Mouse (Mus musculus): ENCODE data around the gene Cipc. TPM values are rescaled to one million over a fixed set of nuclear protein-coding genes. Genes with fewer than 3 reads are reported as not detected.

Cipc gene
- total RNA-seq (2023) = 5.6 and 10.7 TPM in 2 replicates

DNA sequence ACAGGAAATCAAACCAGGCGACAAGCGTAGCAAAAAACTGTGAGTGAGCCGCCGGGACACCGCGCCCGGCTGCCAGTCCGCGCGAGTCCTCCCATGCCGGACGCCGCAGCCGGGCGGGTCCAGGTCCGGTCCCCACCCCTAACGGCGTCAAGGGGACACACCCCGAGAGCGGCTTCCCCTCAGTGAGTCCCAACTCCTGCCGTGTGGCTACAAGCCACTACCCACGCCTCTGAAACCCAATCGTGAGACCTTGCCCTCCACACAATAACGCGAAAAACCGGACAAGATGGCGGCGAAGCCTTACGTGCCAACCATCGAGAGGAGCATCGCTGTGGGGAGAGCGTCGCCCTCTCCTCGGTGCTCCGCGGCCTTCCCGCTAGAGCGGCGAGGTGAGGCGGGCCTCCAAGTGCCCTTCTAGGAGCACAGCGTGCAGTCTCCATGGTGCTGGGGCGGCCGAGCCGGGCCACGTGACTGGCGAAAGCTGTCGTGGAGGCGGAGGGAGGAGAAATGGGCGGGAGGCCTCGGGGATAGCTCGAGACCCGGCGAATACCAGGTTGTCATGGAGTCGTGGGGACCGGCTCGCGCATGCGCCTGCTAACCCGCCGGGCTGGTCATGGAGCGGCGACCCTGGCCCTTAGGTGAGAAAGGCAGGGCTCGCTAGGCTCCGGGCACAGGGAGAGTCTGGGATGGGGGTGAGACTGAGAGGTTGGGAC is at the start of gene Cipc:
TSS of gene Cipc (plus strand) at position 182 of the 713 bp plus-strand sequence.

GRCm38 (mm10) chr12:86989890-86990754 is 43.3 kb downstream of the Cipc start, which contains the start of gene Zdhhc22:
Zdhhc22 (minus strand) TSS chr12:86990430.

Other genes with a start within 250 kb of the Cipc start
- 0.34 and 0.54 TPM in 2 replicates for gene Angel1, start 220.6 kb upstream of the Cipc start, total RNA-seq (2023)
- not detected in 2 replicates for gene Lrrc74a, start 212.7 kb upstream of the Cipc start, total RNA-seq (2023)
- 2.7 and 2.9 TPM in 2 replicates for gene Irf2bpl, start 62.2 kb upstream of the Cipc start, total RNA-seq (2023)
- not detected in 2 replicates for gene Zdhhc22, start 43.4 kb downstream of the Cipc start, total RNA-seq (2023)
- not detected in 2 replicates for gene Tmem63c, start 74.3 kb downstream of the Cipc start, total RNA-seq (2023)
- not detected in 2 replicates for gene Ngb, start 155.5 kb downstream of the Cipc start, total RNA-seq (2023)
- 5.6 and 7.8 TPM in 2 replicates for gene Gstz1, start 200.1 kb downstream of the Cipc start, total RNA-seq (2023)
- 1.6 and 4.3 TPM in 2 replicates for gene Pomt2, start 200.9 kb downstream of the Cipc start, total RNA-seq (2023)

Measured in neutrophil, adult 65 days (primary cell).